Mouse (Mus musculus) ES-Bruce4 (cell line): ENCODE measurements around the gene Meis2. TPM values are rescaled to one million over a fixed set of nuclear protein-coding genes. Genes with fewer than 3 reads are reported as not detected.

Experiments used
- H3K27ac ChIP-seq: 2 replicates; pipeline ENCODE4 v1.5.1; 2012; ENCODE audit warnings: low read length, inconsistent platforms; ENCODE audit not compliant: insufficient read depth
- H3K27me3 ChIP-seq: 2 replicates; pipeline ENCODE4 v1.6.1; 2012; ENCODE audit warnings: mild to moderate bottlenecking, low read length, inconsistent platforms; ENCODE audit not compliant: control insufficient read depth, poor library complexity, insufficient read depth, severe bottlenecking
- H3K36me3 ChIP-seq: 2 replicates; pipeline ENCODE4 v1.6.1; 2012; ENCODE audit warnings: inconsistent platforms, mild to moderate bottlenecking, low read length, moderate library complexity; ENCODE audit not compliant: control insufficient read depth, poor library complexity, insufficient read depth, severe bottlenecking
- H3K4me1 ChIP-seq: one replicate; pipeline ENCODE4 v1.8.1; 2011; ENCODE audit warnings: low read length; ENCODE audit not compliant: control insufficient read depth, insufficient read depth
- H3K4me3 ChIP-seq: 2 replicates; pipeline ENCODE4 v1.5.1; 2011; ENCODE audit warnings: low read depth, mild to moderate bottlenecking, low read length
- H3K9ac ChIP-seq: 2 replicates; pipeline ENCODE4 v1.6.1; 2012; ENCODE audit warnings: low read depth, mild to moderate bottlenecking, inconsistent platforms; ENCODE audit not compliant: poor library complexity, severe bottlenecking
- H3K9me3 ChIP-seq: replicated peaks from 2 replicates; pipeline ENCODE4 v1.6.1; 2012; ENCODE audit warnings: mild to moderate bottlenecking, low read length, inconsistent platforms; ENCODE audit not compliant: control insufficient read depth, poor library complexity, insufficient read depth, severe bottlenecking
- CTCF ChIP-seq: IDR thresholded peaks from one replicate; pipeline ENCODE4 v1.8.1; 2011; ENCODE audit warnings: low read depth, low read length
- EP300 ChIP-seq: IDR thresholded peaks from 2 replicates; pipeline ENCODE4 v1.6.1; 2011; ENCODE audit warnings: low read depth, low read length; ENCODE audit not compliant: insufficient read depth
- POLR2A ChIP-seq: IDR thresholded peaks from one replicate; pipeline ENCODE4 v1.8.1; 2011; ENCODE audit warnings: low read length; ENCODE audit not compliant: insufficient read depth
- polyA plus RNA-seq: library from polyadenylated mRNA; stranded (reverse); fragments of >200 nt; gene quantifications from 2 replicates; pipeline ENCODE4 v1.2.4, GENCODE M21; 2011; ENCODE audit warnings: low read depth; ENCODE audit not compliant: missing spikeins, insufficient read depth, insufficient read length

Gene Meis2
- polyA plus RNA-seq, 1 experiment, result 1.5 TPM

- Histone ChIP-seq H3K27ac (no peak overlapping the region), H3K4me1 (no peaks in the 10 kb centered on the region), H3K9ac (no peak overlapping the region)
These were observed 208.2 kb downstream of the Meis2 start for GRCm38 (mm10) chr2:115857123-115858080.

GRCm38 (mm10) chr2:115856401-115857073 is 209.1 kb downstream of the Meis2 start:
- Histone ChIP-seq H3K27me3 (peaks cover 33% of the 10 kb centered on the region), H3K4me1 (no peaks in the 10 kb centered on the region), H3K36me3 (no peaks in the 10 kb centered on the region), H3K9ac (no peak overlapping the region), H3K9me3 (no peaks in the 10 kb centered on the region), H3K4me3 (no peak overlapping the region), H3K27ac (no peak overlapping the region)
- no peak for TF ChIP-seq CTCF
- no peak for TF ChIP-seq POLR2A
- TF ChIP-seq EP300, result no peak

More at GRCm38 (mm10) chr2:115857123-115858080, 208.2 kb downstream of the Meis2 start:
- no peak overlapping the region for H3K4me3 ChIP-seq
- no peaks in the 10 kb centered on the region for H3K36me3 ChIP-seq
- H3K9me3 ChIP-seq, result no peaks in the 10 kb centered on the region
- peaks cover 33% of the 10 kb centered on the region for H3K27me3 ChIP-seq
- no peak for TF ChIP-seq POLR2A
- no peak for TF ChIP-seq CTCF
- TF ChIP-seq EP300, result no peak

- no peaks in the 10 kb centered on the region for H3K36me3 ChIP-seq
- TF ChIP-seq EP300 (0 out of 2 replicates have a peak, but pooled peaks have one; percentile 20), POLR2A (no peak), CTCF (peak; percentile 83)
- H3K27ac ChIP-seq, result no peak overlapping the region
- peaks cover 28% of the 10 kb centered on the region for H3K27me3 ChIP-seq
- H3K4me1 ChIP-seq, result no peaks in the 10 kb centered on the region
- H3K9me3 ChIP-seq, result no peaks in the 10 kb centered on the region
- H3K9ac ChIP-seq, result no peak overlapping the region
- H3K4me3 ChIP-seq, result no peak overlapping the region
These were observed 209.9 kb downstream of the Meis2 start for GRCm38 (mm10) chr2:115855511-115856400.

- Histone ChIP-seq H3K4me3 (no peak overlapping the region), H3K4me1 (no peaks in the 10 kb centered on the region), H3K27ac (no peak overlapping the region)
These were observed 210.8 kb downstream of the Meis2 start for GRCm38 (mm10) chr2:115854828-115855311.

GRCm38 (mm10) chr2:115854007-115854827 is 211.4 kb downstream of the Meis2 start:
- no peaks in the 10 kb centered on the region for H3K9me3 ChIP-seq
- H3K27ac ChIP-seq, result no peak overlapping the region
- no peak overlapping the region for H3K4me3 ChIP-seq
- TF ChIP-seq POLR2A, result no peak
- TF ChIP-seq EP300, result no peak
- no peak for TF ChIP-seq CTCF
- H3K4me1 ChIP-seq, result no peaks in the 10 kb centered on the region
- no peak overlapping the region for H3K9ac ChIP-seq
- H3K27me3 ChIP-seq, result peaks cover 27% of the 10 kb centered on the region
- H3K36me3 ChIP-seq, result no peaks in the 10 kb centered on the region

More at GRCm38 (mm10) chr2:115854828-115855311, 210.8 kb downstream of the Meis2 start:
- H3K27me3 ChIP-seq, result peaks cover 27% of the 10 kb centered on the region
- H3K9me3 ChIP-seq, result no peaks in the 10 kb centered on the region
- no peak for TF ChIP-seq POLR2A
- TF ChIP-seq EP300, result no peak
- TF ChIP-seq CTCF, result no peak
- H3K36me3 ChIP-seq, result no peaks in the 10 kb centered on the region
- H3K9ac ChIP-seq, result no peak overlapping the region
